Mouse (Mus musculus): ENCODE measurements around the gene Qser1.

The Qser1 gene

DNA sequence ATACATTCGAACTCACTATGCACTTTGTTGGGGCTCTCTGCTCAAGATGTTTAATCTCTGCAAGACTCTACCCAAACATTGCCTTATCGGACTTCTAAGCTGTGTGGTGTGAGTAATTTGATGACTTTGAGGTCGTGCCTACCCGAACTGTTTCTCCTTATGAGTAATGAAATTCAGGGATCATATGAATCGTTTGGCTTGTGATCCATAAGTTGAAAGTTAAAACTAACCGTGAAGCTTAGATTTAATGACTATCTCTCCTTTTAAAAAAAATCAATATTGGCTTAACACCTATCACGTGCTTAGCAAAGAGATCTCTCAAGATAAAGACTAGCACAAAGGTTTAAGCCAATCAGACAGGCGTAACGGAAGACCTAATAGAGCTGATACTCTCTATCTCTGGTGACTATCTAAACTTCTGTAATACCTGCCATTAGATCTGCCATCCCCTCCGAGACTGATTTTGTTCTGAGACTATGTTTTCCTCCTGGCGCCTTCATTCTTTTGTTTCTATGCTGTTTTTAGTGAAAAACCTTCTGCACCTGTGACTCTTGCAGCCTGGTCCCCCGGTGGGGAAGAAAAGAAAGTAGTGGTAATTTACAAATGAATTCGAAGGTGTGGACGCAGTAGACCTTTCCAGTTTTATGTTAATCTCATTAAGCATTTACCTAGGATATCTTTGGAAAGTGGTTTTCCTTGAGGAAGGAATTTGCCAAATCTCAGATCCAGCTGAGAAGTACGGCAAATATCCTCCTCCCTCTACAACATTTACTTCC is 1.2 kb upstream of the Qser1 start:
- in situ Hi-C loops (cut with MboI) = no loop called here

DNA sequence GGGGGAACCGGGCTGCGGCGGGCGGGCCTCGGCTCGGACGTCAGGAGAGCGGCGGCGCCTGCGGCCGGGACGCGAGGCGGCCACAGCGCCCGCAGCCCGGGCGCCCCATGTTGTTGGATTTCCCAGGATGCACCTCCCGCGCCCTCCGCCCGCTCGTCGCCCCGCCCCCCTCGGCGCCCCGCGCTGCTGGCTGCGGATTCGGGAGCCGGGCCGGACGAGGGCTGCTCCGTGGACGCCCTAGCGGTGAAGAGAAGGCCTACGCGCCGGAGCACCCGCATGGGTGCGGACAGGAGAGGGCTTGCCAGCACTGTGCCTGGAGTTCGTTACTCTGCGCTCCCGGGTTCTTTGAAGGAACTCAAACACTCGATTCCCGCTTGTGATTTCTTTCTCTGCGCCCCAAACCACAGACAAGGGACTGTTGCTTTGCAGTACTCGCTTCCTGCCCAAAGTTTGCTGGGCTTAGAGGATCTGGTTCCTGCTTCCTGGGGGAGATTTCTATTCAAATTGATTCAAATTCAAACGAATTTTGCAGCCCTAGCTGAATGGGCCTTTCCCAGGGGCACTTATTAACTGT is 393 bp upstream of the Qser1 start:
- in situ Hi-C loops (cut with MboI) = no loop called here

DNA sequence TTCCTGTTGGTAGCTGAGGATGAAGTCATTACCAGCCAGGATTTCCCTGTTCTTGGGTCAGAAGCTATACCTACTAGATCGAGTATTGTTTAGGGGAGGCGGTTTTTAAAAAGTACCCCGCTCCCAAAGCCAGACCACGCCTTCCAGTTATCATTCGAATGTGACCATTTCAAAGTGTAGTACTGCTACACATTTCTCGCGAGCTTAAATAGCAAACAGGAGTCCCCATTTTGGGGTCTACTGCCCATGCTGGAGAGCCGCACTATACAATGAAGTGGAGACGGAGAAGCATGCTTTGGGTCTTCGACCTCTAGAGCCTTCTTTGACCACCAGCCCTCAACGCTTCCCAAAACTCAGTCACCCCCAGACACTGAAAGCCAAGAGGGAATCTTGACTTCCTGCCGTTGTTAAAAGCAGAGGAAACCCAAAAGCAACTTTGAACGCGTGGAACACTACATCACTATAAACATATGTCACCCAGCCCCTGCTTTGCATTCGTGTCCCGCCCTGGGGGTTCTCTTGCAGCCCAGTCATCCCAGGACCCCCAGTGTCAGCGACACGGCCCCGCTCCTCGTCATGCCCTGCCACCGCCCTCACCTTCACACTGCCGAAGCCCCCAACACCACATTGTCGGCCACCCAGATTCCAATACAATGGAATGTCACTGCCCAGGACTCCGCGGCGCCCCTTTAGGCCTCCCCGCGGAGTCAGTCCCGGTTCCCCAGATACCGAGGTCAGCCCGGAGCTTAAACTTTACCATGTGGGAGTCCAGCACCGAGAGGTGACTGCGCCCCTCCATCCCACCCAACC is 794 bp downstream of the Qser1 start:
- in situ Hi-C loops (cut with MboI) = no loop called here

DNA sequence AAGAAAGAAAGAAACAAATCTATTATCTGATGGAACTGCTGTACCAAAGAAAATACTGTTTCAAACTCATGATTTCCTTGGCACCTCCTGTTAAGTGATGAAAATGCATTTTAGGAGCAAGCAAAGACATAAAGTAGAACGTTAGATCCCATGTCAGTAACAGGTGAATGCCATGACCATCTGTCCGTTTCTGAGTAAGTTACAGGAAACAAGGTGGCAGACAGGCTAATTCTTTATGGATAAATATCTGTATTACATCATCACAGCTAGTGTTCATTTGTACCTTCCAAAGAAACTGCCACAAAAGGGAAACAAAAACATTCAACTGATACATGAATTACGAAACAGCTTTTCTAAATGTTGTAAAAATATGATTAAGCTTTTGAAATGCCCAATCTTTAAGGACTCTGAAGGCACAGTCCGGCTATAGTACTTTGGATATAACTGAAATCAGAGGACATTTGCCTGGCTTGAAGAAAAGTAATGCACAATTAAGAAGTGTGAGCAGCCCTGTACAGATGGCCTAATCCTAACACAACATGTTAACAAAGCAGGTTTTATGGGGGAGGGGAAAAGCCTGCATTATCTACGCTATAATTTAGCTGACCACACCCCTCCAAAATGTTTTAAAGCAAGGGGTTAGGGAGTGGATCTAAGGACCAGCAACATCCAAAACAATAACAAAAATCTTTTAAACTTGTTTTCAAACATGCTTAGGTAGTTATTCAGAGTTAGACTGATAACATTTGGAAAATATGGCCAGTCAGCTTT is 2.2 kb downstream of the Qser1 start:
- in situ Hi-C loops (cut with MboI) = no loop called here

DNA sequence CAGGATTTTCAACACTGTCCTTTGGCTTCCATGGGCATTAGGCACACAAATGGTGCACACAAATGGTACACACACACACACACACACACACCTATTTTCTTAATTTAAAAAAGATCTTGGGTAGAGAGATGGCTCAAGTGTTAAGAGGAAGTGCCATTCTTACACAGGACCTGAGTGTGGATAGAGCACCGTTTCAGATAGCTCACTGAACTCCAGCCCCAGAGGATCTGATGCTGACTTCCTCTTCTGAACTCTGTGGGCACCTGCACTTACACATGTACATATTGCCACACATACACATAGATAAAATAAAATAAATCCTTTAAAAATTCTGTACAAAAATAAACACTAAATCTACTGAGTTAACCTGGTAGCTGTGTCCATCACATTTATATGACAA is 11.1 kb downstream of the Qser1 start:
- in situ Hi-C loops (cut with MboI) = no loop called here

DNA sequence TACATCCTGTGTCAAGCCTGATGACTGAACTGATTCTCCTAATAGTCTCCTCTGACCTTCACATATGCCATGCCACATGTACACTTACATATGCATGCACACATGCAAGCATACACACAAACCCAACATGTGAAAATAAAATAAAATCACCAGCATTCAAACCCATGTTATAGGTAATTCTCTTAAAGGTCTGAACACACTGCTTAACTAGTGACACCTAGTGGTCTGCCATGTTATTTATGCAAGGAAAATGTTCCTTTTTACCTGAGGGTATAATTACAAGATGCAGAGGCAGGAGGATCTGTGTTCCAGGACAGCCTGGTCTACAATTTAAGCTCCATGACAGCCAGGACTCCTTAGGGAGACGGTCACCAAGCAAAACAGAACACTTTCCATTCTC is 41.8 kb downstream of the Qser1 start:
- in situ Hi-C loops (cut with MboI) = no loop called here

DNA sequence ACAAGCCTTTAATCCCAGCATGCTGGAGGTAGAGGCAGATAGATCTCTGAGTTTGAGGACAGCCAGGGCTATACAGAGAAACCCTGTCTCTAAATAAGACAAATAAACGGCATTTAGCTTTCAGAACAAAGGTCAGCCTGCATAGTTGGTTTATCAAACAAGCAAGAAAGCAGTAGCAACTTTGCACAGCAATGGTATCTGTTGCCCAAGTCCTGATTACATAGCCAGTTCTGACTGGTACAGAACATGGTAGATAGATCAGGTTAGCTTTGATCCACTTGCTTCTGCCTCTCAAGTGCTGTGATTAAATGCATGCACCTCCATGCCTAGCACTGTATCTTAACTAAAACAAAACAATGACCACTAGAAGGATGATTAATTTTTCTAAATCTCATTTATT is 47.9 kb downstream of the Qser1 start:
- in situ Hi-C loops (cut with MboI) = no loop called here

DNA sequence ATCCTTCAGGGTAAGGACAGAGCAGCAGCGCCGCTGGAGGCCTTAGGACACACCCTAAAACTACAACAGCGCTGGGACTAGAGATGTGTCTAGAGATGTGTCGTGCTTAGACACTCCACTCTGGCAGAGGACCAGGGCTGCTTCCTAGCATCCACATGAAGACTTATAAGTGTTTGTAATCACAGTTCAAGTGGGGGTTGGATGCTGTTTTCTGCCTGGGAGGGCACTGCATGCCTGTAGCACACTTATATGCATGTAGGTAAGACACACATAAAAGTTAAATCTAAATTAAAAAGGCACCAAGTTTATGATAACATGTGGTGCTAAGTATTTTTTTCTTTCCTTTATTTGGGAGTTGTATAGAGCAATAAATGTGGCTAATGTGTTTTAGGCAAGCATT is 52.5 kb downstream of the Qser1 start:
- in situ Hi-C loops (cut with MboI) = no loop called here

DNA sequence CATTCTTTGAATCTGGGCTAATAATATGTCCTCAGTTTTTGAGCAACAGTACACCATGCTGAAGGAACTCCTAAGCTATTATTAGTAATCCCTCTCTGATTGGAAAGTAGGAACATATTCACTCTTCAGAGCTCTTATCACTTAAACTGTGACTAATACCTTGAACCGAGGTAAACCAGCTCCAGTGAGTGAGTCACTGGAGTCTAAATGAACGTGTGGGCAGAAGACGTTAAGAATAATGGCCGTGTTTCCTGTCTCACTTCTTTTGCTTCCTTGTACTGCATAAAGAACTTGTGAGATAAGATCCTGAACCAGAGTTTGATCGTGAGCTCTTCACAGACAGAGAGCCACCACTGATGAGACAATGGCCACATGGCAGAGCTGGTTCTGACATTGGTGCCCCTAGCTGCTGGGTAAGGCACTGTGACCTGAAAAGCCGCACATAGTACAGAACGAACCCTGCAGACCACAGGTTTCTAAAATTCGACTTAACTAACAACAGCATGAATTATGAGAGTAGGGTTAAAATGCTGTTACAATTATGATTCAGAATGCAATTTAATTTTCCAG is 53.3 kb downstream of the Qser1 start:
- in situ Hi-C loops (cut with MboI) = no loop called here

DNA sequence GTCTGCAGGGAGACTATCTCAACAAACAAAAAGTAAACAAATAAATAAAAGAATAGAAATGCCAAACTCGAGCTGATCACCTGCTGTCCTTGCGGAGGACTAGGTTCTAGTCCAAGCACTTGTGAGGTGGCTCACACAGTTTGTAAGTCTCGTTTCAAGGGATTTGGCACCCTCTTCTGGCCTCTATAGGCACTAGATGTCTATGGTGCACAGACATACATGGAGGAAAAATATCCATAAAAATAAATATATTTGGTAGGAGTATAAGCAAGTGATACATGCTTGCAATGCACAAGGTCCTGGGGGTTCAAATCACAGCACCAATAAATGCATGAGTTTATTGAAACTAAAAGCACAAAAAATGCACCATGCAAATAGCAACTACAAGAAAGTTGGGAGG is 65.9 kb downstream of the Qser1 start:
- in situ Hi-C loops (cut with MboI) = no loop called here

DNA sequence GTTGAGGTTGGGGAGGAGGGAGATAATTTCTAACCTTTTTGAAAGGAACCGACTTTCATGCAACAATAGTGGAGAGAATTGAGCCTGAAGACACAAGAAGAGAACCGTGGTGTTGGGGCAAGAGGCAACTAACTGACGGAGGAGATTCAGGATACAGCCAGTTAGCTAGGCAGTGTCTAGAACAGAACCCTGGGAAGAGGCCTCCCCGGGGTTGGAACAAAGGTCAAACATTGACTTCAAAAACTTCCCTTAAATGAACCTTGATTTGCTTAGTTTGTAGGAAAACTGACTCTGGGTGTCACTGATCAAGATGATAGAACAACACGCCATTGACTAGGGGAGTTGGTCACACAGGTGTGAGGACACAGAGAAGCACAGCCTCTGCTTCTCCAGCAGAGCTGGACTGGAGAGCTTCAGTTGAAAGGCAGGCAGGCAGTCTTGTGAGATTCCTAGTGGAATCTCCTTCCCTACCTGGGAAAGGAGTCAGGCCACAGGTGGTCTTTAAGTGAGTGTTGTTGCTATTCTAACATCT is 67.8 kb downstream of the Qser1 start:
- in situ Hi-C loops (cut with MboI) = no loop called here

DNA sequence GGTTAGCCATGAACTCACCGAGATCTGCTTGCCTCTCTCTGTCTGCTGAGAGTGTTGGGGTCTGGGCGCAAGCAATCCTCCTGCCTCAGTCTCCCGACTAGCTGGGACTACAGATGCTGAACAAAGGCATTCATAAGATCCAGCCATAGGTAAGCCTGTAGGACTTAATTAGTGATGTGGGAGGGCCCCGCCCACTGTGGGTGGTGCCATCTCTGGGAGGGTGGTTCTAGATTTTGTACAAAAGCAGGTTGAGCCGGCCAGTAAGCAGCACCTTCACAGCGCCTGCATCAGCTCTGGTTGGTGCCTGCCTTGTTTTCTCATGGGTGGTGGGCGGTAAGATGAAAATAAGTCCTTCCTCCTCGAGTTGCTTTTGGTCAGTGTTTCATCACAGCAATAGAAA is 70.3 kb downstream of the Qser1 start:
- in situ Hi-C loops (cut with MboI) = no loop called here

DNA sequence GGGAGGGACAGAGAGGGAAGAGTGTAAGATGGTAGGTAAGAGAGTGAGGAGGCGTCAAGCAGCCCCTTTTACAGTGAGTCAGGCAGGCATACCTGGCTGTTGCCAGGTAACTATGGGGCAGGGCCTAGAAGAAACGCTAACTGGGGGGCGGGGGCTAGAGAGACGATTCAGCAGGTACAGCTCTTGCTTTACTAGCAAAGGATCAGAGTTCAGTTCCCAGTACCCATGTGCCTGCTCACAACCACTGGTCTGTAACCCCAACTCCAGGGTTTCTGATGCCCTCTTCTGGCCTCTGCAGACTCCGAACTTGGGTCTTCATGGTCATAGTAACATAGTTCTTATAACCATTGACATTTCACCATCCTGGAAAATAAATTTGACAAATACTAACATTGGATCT is 72.6 kb downstream of the Qser1 start:
- in situ Hi-C loops (cut with MboI) = no loop called here

DNA sequence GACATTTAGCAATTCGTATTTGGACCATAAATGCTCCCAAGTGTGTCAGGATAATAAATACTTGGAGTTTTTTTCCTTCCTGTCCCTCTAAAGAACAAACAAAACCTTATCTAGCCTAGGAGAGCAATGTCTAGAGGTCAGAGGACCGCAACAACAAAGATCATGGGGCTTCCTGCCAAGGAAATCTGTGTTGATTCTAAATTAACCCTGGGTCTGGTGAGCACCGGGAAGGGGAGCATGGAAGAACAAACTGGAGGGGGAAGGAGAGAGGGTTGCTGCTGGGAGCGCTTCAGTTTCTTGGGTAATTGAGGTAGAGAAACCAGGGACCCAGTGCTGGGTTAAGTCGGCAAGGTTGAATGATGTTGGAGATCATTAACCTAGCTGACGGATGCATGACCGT is 73.4 kb downstream of the Qser1 start:
- in situ Hi-C loops (cut with MboI) = no loop called here

DNA sequence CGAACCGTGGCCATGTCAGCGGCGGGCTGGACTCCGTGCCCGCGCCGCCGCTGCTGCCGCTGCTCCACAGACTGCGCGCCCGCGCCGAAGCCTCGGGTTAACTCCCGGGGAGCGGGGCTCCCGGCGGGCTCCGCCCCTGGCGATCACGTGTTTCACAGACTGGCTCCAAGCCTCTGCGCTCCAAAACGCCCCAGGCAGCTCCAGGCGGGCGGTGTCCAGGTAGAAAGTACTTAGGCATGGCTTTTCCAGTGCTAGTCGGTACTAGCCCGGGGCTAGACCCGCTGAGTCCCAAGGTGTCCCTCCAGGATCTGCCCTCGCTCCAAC is 73.9 kb downstream of the Qser1 start, which contains the start of gene Depdc7:
Gene Depdc7 (minus strand): TSS at position 138 of the 324 bp plus-strand sequence.
- in situ Hi-C loops (cut with MboI) = no loop called here

DNA sequence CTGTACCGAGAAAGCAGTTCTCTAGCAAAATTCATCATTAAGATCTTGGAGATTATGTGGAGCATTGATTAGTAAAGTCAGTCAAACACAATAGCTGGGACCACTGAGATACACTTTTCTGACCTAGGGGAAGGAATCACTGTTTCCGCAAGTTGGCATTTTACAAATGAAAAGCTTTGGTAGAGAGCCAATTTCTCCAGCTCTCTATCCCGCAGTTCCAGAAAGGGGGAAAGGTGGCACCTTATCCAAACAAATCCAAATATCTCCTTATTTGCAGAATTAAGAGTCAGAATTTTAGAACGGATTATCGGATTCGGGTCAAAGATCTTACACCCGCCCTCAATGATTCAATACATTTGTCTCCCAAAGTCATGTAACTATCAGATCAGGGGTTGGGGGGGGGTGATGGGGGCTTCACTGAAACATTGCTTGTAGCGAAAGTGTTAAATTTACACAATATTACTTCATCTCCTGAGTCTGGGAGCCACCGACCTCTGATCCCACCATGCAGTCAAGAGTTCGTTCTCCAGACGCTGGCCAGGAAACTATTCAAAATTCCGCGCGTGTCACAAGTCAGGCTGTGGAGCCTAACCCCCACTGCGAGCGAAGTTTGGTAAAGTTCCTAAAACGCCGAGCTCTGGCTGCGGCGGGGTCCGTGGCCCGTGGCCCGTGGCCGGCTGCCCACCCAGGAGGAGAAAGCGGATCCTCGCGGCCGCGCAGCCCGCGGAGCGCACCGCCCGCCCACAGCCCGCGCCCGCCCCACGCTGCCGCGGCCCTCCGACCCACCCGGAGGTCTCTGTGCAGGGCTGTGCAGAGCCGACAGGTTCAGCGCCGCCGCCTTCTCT is 74.4 kb downstream of the Qser1 start:
- in situ Hi-C loops (cut with MboI) = no loop called here

DNA sequence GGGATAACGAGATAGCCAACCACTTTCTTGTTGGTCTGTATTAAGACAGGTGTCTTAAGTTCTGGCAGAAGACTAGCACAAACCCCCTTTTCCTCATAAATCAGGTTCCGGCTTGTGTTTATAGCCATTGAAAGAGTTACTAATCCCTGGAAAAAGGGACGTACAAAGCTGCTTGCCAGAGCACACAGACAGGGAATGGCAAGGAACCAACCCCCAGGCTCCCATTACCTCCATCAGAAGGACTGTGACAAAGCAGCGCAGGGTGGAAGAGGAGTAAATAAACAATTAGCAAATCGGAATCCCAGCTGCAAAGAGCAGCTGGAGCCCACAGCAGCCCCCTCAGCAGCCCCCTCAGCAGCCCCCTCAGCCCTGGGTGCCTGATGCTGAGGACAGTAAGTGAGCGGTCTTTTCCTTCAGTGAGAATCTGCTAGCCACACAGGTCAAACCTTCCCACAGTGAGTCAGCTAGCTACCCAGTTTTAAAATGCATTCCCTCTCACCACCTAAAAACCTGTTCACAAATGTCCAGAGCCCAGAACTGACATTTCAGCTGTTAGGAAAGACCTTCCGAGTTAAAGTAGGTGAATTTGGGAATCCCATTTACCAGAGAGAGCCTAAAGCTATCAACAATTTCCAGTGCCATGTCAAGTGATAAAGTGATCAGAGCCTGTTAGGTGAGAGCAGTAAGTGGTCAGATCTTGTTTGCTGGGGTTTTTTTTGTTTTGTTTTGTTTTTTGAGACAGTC is 75.4 kb downstream of the Qser1 start:
- in situ Hi-C loops (cut with MboI) = no loop called here

DNA sequence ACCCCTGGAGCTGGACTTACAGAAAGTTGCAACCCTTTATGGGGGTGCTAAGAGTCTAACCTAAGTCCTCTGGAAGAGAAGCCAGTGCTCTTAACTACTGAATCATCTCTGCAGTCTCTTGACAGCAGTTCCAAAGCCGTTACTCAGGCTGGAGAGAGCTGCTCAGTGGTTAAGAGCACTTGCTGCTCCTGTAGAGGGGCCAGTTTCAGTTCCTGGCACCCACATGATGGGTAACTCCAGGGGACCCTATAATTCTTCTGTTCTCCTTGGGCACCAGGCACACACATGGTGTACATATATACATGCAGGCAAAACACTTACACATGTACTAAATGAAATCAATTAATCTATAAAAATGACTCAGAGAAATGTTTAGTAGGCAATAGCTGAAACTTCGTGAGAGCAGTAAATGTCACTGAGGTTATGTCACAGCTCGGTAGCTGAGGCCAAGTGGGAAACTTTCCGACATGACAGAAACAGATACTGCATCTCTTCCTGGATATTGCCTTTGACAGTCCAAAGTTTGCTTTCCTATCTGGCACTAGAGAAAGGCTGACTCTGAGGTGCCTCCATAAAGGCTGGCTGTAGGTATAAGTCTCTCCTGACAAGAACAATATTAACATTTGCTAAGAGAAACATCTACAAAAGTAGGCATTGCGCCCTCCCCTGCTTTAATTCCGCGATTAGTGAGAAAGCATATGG is 76.2 kb downstream of the Qser1 start:
- in situ Hi-C loops (cut with MboI) = no loop called here

DNA sequence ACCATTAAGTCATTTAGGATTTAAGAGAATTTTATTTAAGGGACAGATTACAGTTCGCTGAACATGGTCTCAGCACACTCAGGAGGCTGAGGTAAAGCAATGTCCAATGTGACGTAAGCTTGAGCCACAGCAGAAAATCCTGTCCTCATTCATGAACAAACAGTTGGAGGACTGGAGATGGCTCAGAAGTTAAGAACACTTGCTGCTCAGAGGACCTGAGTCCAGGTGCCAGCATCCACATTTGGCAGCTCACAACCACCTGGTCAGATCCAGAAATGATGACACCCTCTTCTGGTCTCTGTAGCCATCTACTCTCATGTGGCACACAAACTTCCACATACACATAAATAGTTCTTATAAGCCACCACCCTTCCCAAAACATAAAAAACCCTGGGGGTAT is 76.9 kb downstream of the Qser1 start:
- in situ Hi-C loops (cut with MboI) = no loop called here

DNA sequence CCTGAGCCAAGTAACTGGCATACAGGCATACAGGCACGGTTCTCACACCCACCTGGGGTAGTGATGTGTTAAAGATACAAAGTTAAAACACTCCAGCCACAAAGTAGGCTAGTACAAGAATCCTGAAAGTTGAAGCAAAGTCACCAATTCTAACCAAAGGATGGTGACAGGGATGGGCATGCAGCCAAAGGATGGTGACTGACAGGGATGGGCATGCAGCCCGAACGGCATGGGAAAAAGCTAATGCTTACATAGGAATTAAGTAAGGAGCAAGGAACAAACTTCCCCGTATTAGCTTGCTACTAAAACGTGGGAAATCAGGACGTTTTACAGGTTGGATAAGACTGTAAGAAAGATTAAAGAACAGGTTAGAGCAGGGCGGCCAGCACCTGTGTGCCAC is 80.3 kb downstream of the Qser1 start:
- in situ Hi-C loops (cut with MboI) = no loop called here

Measured in mature B cell (primary cell).